Mouse (Mus musculus) Patski (cell line): ENCODE results near the gene Rbm20. TPM values are rescaled to one million over a fixed set of nuclear protein-coding genes. Genes with fewer than 3 reads are reported as not detected.

Experiments
- ATAC-seq: fragments of 100-300 bp; one replicate; pipeline ENCODE4 v1.8.0; 2021
- CTCF ChIA-PET: fragments of 350-600 bp; sonication (Branson Sonifier 250); formaldehyde crosslinking; loops from one replicate; lab custom pipeline; 2022; ENCODE audit warnings: inconsistent platforms; lab: Charles Lee
- POLR2A ChIA-PET: fragments of 350-600 bp; sonication (Branson Sonifier 250); formaldehyde crosslinking; loops from one replicate; lab custom pipeline; 2022; ENCODE audit warnings: antibody characterized with exemption, inconsistent platforms; lab: Charles Lee
- DNase-seq: peaks from one replicate; pipeline ENCODE4 v3.0.0-alpha.2; 2011; ENCODE audit warnings: low read depth, low spot score
- H3K27me3 ChIP-seq: fragments of 371-371 bp; one replicate; pipeline ENCODE4 v1.5.1; 2021
- CTCF ChIP-seq: fragments of 100-300 bp; IDR thresholded peaks from one replicate; pipeline ENCODE4 v1.5.1; 2021
- in situ Hi-C: fragments of 300-500 bp; cut with MboI; formaldehyde crosslinking; loops from 3 replicates; pipeline ENCODE4 v1.11.1; 2018; ENCODE audit warnings: low pct_unique_long_range_greater_than_20kb, mixed read lengths
- polyA plus RNA-seq: library from polyadenylated mRNA; unstranded; gene quantifications from one replicate; pipeline ENCODE4 v1.2.3, GENCODE M21; 2021

Rbm20 gene
- polyA plus RNA-seq, 1 experiment from 2014 or later = 0.72 TPM

GRCm38 (mm10) chr19:53696079-53696478 lies 19.0 kb downstream of the Rbm20 start:
- POLR2A ChIA-PET = no interaction called here
- DNase-seq (no peak), ATAC-seq (no peak)
- CTCF ChIA-PET = no interaction called here
- H3K27me3 ChIP-seq = no peaks in the 10 kb centered on the region
- TF ChIP-seq CTCF = no peak
- in situ Hi-C loops = no loop called here

- H3K27me3 ChIP-seq = no peaks in the 10 kb centered on the region
- no peak for ATAC-seq
- TF ChIP-seq CTCF = no peak
- DNase-seq = no peak
- in situ Hi-C loops = no loop called here
- ChIA-PET POLR2A (no interaction called here), CTCF (no interaction called here)
Observed at GRCm38 (mm10) chr19:53696655-53697054, 19.5 kb downstream of the Rbm20 start.

GRCm38 (mm10) chr19:53697376-53698126 lies 20.4 kb downstream of the Rbm20 start:
- POLR2A ChIA-PET = no interaction called here
- no peaks in the 10 kb centered on the region for H3K27me3 ChIP-seq
- TF ChIP-seq CTCF = no peak
- CTCF ChIA-PET = no interaction called here
- DNase-seq = no peak
- in situ Hi-C loops = no loop called here
- ATAC-seq = no peak

- no peak for DNase-seq
- no peak for TF ChIP-seq CTCF
- ATAC-seq = no peak
- H3K27me3 ChIP-seq = peaks cover 5% of the 10 kb centered on the region
- POLR2A ChIA-PET = interaction anchor here (0.7 kb wide), 1 partner anchor 63 kb away, joined by 3 read pairs; no protein-coding TSS in a partner anchor
- CTCF ChIA-PET = interaction anchor here (2.4 kb wide), 1 partner anchor 50 kb away, joined by 5 read pairs; no protein-coding TSS in a partner anchor
- in situ Hi-C loops = no loop called here
Observed at GRCm38 (mm10) chr19:53699671-53700070, 22.6 kb downstream of the Rbm20 start.

- DNase-seq = no peak
- CTCF ChIA-PET = interaction anchor here (2.4 kb wide), 1 partner anchor 52 kb away, joined by 5 read pairs; no protein-coding TSS in a partner anchor
- ATAC-seq = no peak
- in situ Hi-C loops = no loop called here
- H3K27me3 ChIP-seq = peaks cover 8% of the 10 kb centered on the region
- POLR2A ChIA-PET = interaction anchor here (2.0 kb wide), 1 partner anchor 10 kb away, joined by 6 read pairs; no protein-coding TSS in a partner anchor
- TF ChIP-seq CTCF = no peak
Observed at GRCm38 (mm10) chr19:53701434-53701833, 24.3 kb downstream of the Rbm20 start.

GRCm38 (mm10) chr19:53704895-53705823 lies 28.1 kb downstream of the Rbm20 start:
- POLR2A ChIA-PET = interaction anchor here (0.7 kb wide), 1 partner anchor 516 kb away, joined by 3 read pairs; no protein-coding TSS in a partner anchor
- ATAC-seq = peak; percentile 60
- peaks cover 8% of the 10 kb centered on the region for H3K27me3 ChIP-seq
- DNase-seq = no peak
- peak; percentile 84 for TF ChIP-seq CTCF
- CTCF ChIA-PET = interaction anchor here (1.3 to 1.4 kb wide), 2 partner anchors 12 to 30 kb away, joined by 5 read pairs; no protein-coding TSS in a partner anchor
- in situ Hi-C loops = no loop called here

GRCm38 (mm10) chr19:53708401-53708800 lies 31.3 kb downstream of the Rbm20 start:
- no peak for ATAC-seq
- POLR2A ChIA-PET = no interaction called here

GRCm38 (mm10) chr19:53710861-53711260 lies 33.8 kb downstream of the Rbm20 start:
- in situ Hi-C loops = no loop called here
- no peaks in the 10 kb centered on the region for H3K27me3 ChIP-seq
- DNase-seq = no peak
- no peak for ATAC-seq
- CTCF ChIA-PET = no interaction called here
- POLR2A ChIA-PET = interaction anchor here (2.3 kb wide), 1 partner anchor 10 kb away, joined by 6 read pairs; no protein-coding TSS in a partner anchor
- TF ChIP-seq CTCF = no peak

More at GRCm38 (mm10) chr19:53708401-53708800, 31.3 kb downstream of the Rbm20 start:
- CTCF ChIA-PET = interaction anchor here (0.9 kb wide), 1 partner anchor 27 kb away, joined by 3 read pairs; no protein-coding TSS in a partner anchor
- in situ Hi-C loops = no loop called here
- DNase-seq = no peak
- no peak for TF ChIP-seq CTCF
- H3K27me3 ChIP-seq = peaks cover 5% of the 10 kb centered on the region

GRCm38 (mm10) chr19:53711261-53711890 lies 34.3 kb downstream of the Rbm20 start:
- ChIA-PET POLR2A (interaction anchor here (2.3 kb wide), 1 partner anchor 10 kb away, joined by 6 read pairs; no protein-coding TSS in a partner anchor), CTCF (interaction anchor here (1.6 kb wide), 1 partner anchor 63 kb away, joined by 4 read pairs; no protein-coding TSS in a partner anchor)
- DNase-seq (no peak), ATAC-seq (no peak)
- no peak for TF ChIP-seq CTCF
- in situ Hi-C loops = no loop called here
- H3K27me3 ChIP-seq = no peaks in the 10 kb centered on the region
